Mouse (Mus musculus) lung, embryonic 14.5 days (tissue): Measurements from ENCODE around the gene Eif4b. TPM values are rescaled to one million over a fixed set of nuclear protein-coding genes. Genes with fewer than 3 reads are reported as not detected.

Source experiments
- ATAC-seq: fragments of 200-750 bp; cut with Nextera tagmentation; 2 replicates; pipeline ENCODE4 v1.8.0; 2017; ENCODE audit warnings: mild to moderate bottlenecking, moderate TSS enrichment, moderate library complexity; ENCODE audit not compliant: insufficient read depth
- DNase-seq: peaks from one replicate; pipeline ENCODE4 v3.0.0-alpha.2; 2015
- H3K27ac ChIP-seq: fragments of 300-500 bp; sonication (generic); 2 replicates; pipeline ENCODE4 v1.5.1; 2014; ENCODE audit warnings: low read depth, mild to moderate bottlenecking, moderate library complexity
- H3K27me3 ChIP-seq: fragments of 300-500 bp; sonication (generic); 2 replicates; pipeline ENCODE4 v1.6.1; 2014; ENCODE audit warnings: low read length, control low read depth; ENCODE audit not compliant: insufficient read depth
- H3K36me3 ChIP-seq: fragments of 300-500 bp; sonication (generic); 2 replicates; pipeline ENCODE4 v1.6.1; 2014; ENCODE audit warnings: control low read depth; ENCODE audit not compliant: insufficient read depth
- H3K4me1 ChIP-seq: fragments of 300-500 bp; sonication (generic); 2 replicates; pipeline ENCODE4 v1.6.1; 2014; ENCODE audit warnings: antibody characterized with exemption, control low read depth; ENCODE audit not compliant: insufficient read depth
- H3K4me2 ChIP-seq: fragments of 300-500 bp; sonication (generic); 2 replicates; pipeline ENCODE4 v1.6.1; 2014; ENCODE audit warnings: mild to moderate bottlenecking
- H3K4me3 ChIP-seq: fragments of 300-500 bp; sonication (generic); 2 replicates; pipeline ENCODE4 v1.5.1; 2014; ENCODE audit warnings: low read depth, low read length
- H3K9ac ChIP-seq: fragments of 300-500 bp; sonication (generic); 2 replicates; pipeline ENCODE4 v1.6.1; 2014
- H3K9me3 ChIP-seq: fragments of 300-500 bp; sonication (generic); 2 replicates; pipeline ENCODE4 v1.6.1; 2016; ENCODE audit warnings: low read depth, low read length, control low read depth
- CTCF ChIP-seq: IDR thresholded peaks from 2 replicates; pipeline ENCODE4 v1.5.1; 2016; ENCODE audit warnings: antibody characterized with exemption, low read depth
- WGBS: fragments of 180-500 bp; shearing (Covaris S2); extraction: QIAGEN DNeasy Blood & Tissue Kit; methylation state at CpG from one replicate; pipeline ENCODE4 v1.1.7; 2014; 5-methylcytosine and 5-hydroxymethylcytosine counted together
- polyA plus RNA-seq: library from polyadenylated mRNA; unstranded; fragments of >200 nt; fragmentation: Nextera tagmentation; extraction: Ambion mirVana; gene quantifications from 2 replicates; pipeline ENCODE4 v1.2.1, GENCODE M21; 2014

The Eif4b gene
- polyA plus RNA-seq, 1 experiment from 2014 or later, result 137 TPM

DNA sequence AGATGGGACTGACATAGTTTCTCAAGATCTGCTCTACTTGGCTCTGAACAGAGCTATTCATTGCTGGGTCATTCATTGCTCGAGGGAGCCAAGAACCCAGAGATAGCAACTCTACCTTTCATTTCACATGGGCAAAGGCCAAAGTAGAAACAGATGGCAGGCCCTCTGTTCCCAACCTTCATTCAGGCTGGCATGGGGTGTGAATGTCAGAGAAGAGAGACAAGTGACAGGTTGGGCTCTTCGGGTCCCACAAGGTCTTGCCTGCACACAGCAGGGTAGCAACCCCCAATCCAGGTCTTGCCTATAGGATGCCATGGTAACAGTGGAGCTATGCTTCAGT is 46.2 kb downstream of the Eif4b start:
- 80% methylated on average over 2 of the region's 2 CpGs for WGBS
- ATAC-seq, result no peak
- Histone ChIP-seq H3K9ac (no peak overlapping the region), H3K36me3 (peaks cover 75% of the 10 kb centered on the region), H3K27ac (no peak overlapping the region), H3K9me3 (no peaks in the 10 kb centered on the region), H3K27me3 (no peaks in the 10 kb centered on the region), H3K4me2 (no peak overlapping the region), H3K4me1 (no peaks in the 10 kb centered on the region), H3K4me3 (no peak overlapping the region)
- no peak for DNase-seq
- TF ChIP-seq CTCF, result no peak

DNA sequence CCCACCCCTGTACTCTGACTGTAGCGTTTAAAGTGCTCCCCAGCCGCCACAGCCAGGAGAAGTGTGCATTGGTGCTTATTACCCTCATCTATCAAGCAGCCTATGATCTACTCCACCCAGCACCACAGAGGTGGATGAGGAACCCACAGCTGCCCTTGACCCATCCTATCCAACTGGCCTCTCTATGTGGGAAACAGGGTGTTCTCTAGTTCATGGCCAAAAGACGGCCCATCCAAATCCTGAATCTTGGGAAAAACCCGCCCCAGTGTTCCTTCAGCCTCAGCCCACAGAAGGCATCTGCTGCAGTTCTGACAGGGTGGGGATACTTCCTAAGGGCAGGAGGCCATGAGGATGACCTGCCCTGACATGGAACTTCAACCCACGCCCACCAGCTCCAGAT is 47.0 kb downstream of the Eif4b start:
- WGBS, result 83% methylated on average over 5 of the region's 5 CpGs
- no peak for DNase-seq

DNA sequence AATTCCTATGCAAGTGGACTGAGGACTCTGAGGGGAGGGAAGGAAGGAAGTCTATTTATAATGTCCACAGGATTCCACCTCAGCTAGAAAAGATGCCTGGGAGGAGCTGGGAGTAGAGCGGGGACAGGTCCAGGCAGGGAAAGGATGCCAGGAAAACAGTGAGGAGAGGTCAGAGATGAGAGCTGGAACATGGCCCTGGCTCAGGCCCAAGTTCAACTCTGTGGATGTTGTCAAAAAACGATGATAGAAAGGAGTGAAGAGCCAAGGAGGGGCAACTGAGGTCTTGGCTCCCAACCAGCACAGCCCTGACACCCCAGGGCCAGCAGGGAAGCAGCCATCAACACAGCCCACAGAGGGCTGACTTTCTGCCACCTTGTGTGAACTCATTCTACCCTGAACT is 52.7 kb downstream of the Eif4b start:
- WGBS, result 36% methylated on average over 2 of the region's 2 CpGs
- TF ChIP-seq CTCF, result no peak
- no peak overlapping the region for H3K4me3 ChIP-seq
- no peaks in the 10 kb centered on the region for H3K27me3 ChIP-seq
- no peaks in the 10 kb centered on the region for H3K9me3 ChIP-seq
- no peak overlapping the region for H3K9ac ChIP-seq
- peak overlapping the region; percentile 33; the same call in 1 of the 2 replicates for H3K27ac ChIP-seq
- H3K4me1 ChIP-seq, result no peaks in the 10 kb centered on the region
- H3K4me2 ChIP-seq, result no peak overlapping the region
- ATAC-seq (no peak; the same call in 1 of the 2 replicates), DNase-seq (peak; percentile 39)
- peaks cover 70% of the 10 kb centered on the region for H3K36me3 ChIP-seq

More for the DNA sequence above, 47.0 kb downstream of the Eif4b start:
- H3K4me2 ChIP-seq, result no peak overlapping the region
- no peaks in the 10 kb centered on the region for H3K4me1 ChIP-seq
- no peak overlapping the region for H3K9ac ChIP-seq
- no peak overlapping the region for H3K27ac ChIP-seq
- no peaks in the 10 kb centered on the region for H3K27me3 ChIP-seq
- H3K36me3 ChIP-seq, result peaks cover 75% of the 10 kb centered on the region
- no peak for TF ChIP-seq CTCF
- no peak overlapping the region for H3K4me3 ChIP-seq
- H3K9me3 ChIP-seq, result no peaks in the 10 kb centered on the region
- ATAC-seq, result no peak

DNA sequence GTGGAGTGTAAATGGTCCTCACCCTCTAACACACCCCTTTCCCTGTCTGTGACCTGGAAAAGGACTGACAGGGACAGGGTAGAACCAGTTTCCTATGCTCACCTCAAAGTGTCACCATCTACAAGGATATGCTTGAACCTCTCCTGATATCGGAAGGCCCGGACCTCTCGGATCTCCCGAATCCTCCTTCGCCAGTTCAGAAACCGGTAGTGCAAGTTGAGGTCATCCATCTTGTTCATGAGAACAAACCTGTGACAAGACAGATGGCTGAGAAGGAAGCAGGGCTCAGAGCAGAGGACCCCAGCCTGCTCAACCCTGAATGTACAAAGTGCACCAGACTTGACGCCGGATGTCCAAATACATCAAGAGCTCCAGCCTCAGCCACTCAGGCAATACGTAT is 59.7 kb downstream of the Eif4b start:
- peaks cover 47% of the 10 kb centered on the region for H3K36me3 ChIP-seq
- DNase-seq, result no peak
- H3K4me3 ChIP-seq, result no peak overlapping the region
- WGBS, result 65% methylated on average over 9 of the region's 9 CpGs
- no peak overlapping the region for H3K9ac ChIP-seq
- no peak for TF ChIP-seq CTCF
- no peak overlapping the region for H3K27ac ChIP-seq
- peaks cover 11% of the 10 kb centered on the region; the same call in 1 of the 2 replicates for H3K4me1 ChIP-seq
- no peak for ATAC-seq
- no peak overlapping the region for H3K4me2 ChIP-seq
- H3K27me3 ChIP-seq, result no peaks in the 10 kb centered on the region
- H3K9me3 ChIP-seq, result no peaks in the 10 kb centered on the region

DNA sequence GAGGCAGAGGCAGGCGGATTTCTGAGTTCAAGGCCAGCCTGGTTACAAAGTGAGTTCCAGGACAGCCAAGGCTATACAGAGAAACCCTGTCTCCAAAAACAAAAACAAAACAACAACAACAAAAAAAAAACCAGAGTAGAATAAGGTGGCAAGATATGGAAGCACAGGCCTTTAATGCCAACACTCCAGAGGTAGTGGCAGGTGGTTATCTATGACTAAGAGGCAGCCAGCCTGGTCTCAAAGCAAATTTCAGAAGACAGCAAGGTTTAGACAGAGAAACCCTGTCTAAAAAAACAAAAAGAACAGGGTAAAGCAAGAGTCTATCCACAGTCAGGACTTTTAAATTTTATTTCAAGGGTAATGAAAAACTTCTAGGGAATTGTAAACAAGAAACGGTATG is 61.1 kb downstream of the Eif4b start:
- Histone ChIP-seq H3K4me3 (no peak overlapping the region), H3K9me3 (no peaks in the 10 kb centered on the region), H3K4me1 (peaks cover 11% of the 10 kb centered on the region; the same call in 1 of the 2 replicates), H3K36me3 (peaks cover 36% of the 10 kb centered on the region), H3K27me3 (no peaks in the 10 kb centered on the region), H3K27ac (no peak overlapping the region), H3K4me2 (peak overlapping the region; percentile 68), H3K9ac (peak overlapping the region; percentile 72; the same call in 1 of the 2 replicates)
- WGBS, result 54% methylated on average over 2 of the region's 2 CpGs
- TF ChIP-seq CTCF, result no peak
- ATAC-seq, result no peak
- DNase-seq, result no peak

GRCm38 (mm10) chr15:102135522-102136128 is 62.1 kb downstream of the Eif4b start:
- ATAC-seq (peak; percentile 78), DNase-seq (peak; percentile 7)
- 1% methylated on average over 35 of the region's 35 CpGs for WGBS
- H3K9ac ChIP-seq, result peak overlapping the region; percentile 72
- no peak for TF ChIP-seq CTCF
- H3K4me3 ChIP-seq, result peak overlapping the region; percentile 81
- H3K4me1 ChIP-seq, result peaks cover 11% of the 10 kb centered on the region; the same call in 1 of the 2 replicates
- peaks cover 27% of the 10 kb centered on the region for H3K36me3 ChIP-seq
- H3K4me2 ChIP-seq, result peak overlapping the region; percentile 68
- H3K9me3 ChIP-seq, result no peaks in the 10 kb centered on the region
- peak overlapping the region; percentile 71 for H3K27ac ChIP-seq
- H3K27me3 ChIP-seq, result no peaks in the 10 kb centered on the region

GRCm38 (mm10) chr15:102136129-102136758 is 62.7 kb downstream of the Eif4b start, which contains the start of gene Spryd3:
Gene Spryd3, minus strand, starts transcription at chr15:102136234.
- peak within 1 kb of the TSS; percentile 72 for H3K9ac ChIP-seq
- H3K36me3 ChIP-seq, result peaks cover 21% of the 10 kb centered on the region
- DNase-seq (peak; percentile 96), ATAC-seq (peak; percentile 99)
- no peaks in the 10 kb centered on the region for H3K27me3 ChIP-seq
- H3K4me2 ChIP-seq, result peak within 1 kb of the TSS; percentile 68
- peak within 1 kb of the TSS; percentile 81 for H3K4me3 ChIP-seq
- no peaks in the 10 kb centered on the region for H3K9me3 ChIP-seq
- TF ChIP-seq CTCF, result no peak
- H3K4me1 ChIP-seq, result peaks cover 11% of the 10 kb centered on the region; the same call in 1 of the 2 replicates
- peak within 1 kb of the TSS; percentile 71 for H3K27ac ChIP-seq
- WGBS, result under 1% methylated on average over 50 of the region's 50 CpGs
